Mouse (Mus musculus) myocyte (in vitro differentiated cells): ENCODE measurements around the gene Zic5. TPM values are rescaled to one million over a fixed set of nuclear protein-coding genes. Genes with fewer than 3 reads are reported as not detected.

Experiments used
- H3K27me3 ChIP-seq: one replicate; pipeline ENCODE4 v1.6.1; 2011; ENCODE audit not compliant: control insufficient read depth, insufficient read depth, insufficient read length
- H3K36me3 ChIP-seq: one replicate; pipeline ENCODE4 v1.6.1; 2011; ENCODE audit not compliant: control insufficient read depth, insufficient read depth
- H3K4me2 ChIP-seq: one replicate; pipeline ENCODE4 v1.6.1; 2011; ENCODE audit warnings: low read depth, control low read depth
- H3K4me3 ChIP-seq: one replicate; pipeline ENCODE4 v1.5.1; 2011; ENCODE audit warnings: mild to moderate bottlenecking, control low read depth, moderate library complexity
- H3K79me2 ChIP-seq: one replicate; pipeline ENCODE4 v1.6.1; 2011; ENCODE audit not compliant: control insufficient read depth, insufficient read depth
- H3ac ChIP-seq: one replicate; pipeline ENCODE4 v1.6.1; 2011; ENCODE audit not compliant: control insufficient read depth, insufficient read length
- MYOG ChIP-seq, 3 experiments: IDR thresholded peaks; one replicate each; pipeline ENCODE4 v1.6.1; 2011; ENCODE audit warnings: control low read depth in 2 of 3, low read depth in 2 of 3, mild to moderate bottlenecking in 2 of 3; ENCODE audit not compliant: insufficient read length in 2 of 3, control insufficient read depth in 1 of 3, insufficient read depth in 1 of 3
- POLR2AphosphoS2 ChIP-seq: IDR thresholded peaks from one replicate; pipeline ENCODE4 v1.6.1; 2011; ENCODE audit warnings: low read depth, control low read depth; ENCODE audit not compliant: insufficient read length
- TCF12 ChIP-seq: IDR thresholded peaks from one replicate; pipeline ENCODE4 v1.6.1; 2011; ENCODE audit warnings: mild to moderate bottlenecking, control low read depth; ENCODE audit not compliant: poor library complexity, insufficient read depth, severe bottlenecking
- polyA plus RNA-seq: library from polyadenylated mRNA; unstranded; fragments of >200 nt; fragmentation: generic; extraction: Trizol; gene quantifications from one replicate; pipeline ENCODE4 v1.2.1, GENCODE M21; 2012; ENCODE audit warnings: missing spikeins

Gene Zic5
- polyA plus RNA-seq, 1 experiment: 0.42 TPM

GRCm38 (mm10) chr14:122412841-122413541, 52.5 kb downstream of the Zic5 start:
- TF ChIP-seq TCF12 (no peak), MYOG (IDR thresholded peaks at IDR 0.05; ENCODE audit: control insufficient read depth in 1 of 3, insufficient read depth in 1 of 3, insufficient read length in 2 of 3, low read depth in 2 of 3) (no peak), POLR2AphosphoS2 (no peak)
- no peak overlapping the region for H3K4me2 ChIP-seq
- no peaks in the 10 kb centered on the region for H3K27me3 ChIP-seq
- H3K4me3 ChIP-seq: no peak overlapping the region
- H3ac ChIP-seq: no peak overlapping the region
- no peaks in the 10 kb centered on the region for H3K79me2 ChIP-seq
- H3K36me3 ChIP-seq: no peaks in the 10 kb centered on the region

Other genes starting within 250 kb of the Zic5 start
- not detected for gene Gm5089, start 14.6 kb downstream of the Zic5 start, polyA plus RNA-seq
- 0.88 TPM for gene Zic2, start 9.8 kb upstream of the Zic5 start, polyA plus RNA-seq
- gene Gm10837, start 24.9 kb upstream of the Zic5 start, polyA plus RNA-seq: not detected
- gene Pcca, start 68.6 kb upstream of the Zic5 start, polyA plus RNA-seq: 18.8 TPM